Mouse (Mus musculus) spleen, postnatal 4 days (tissue): ENCODE measurements at regions not wholly inside any gene's neighbourhood (a gene's known extent, or its start where the extent isn't known, plus 50 kb on each side); places are given as distances from the start of the nearest gene placed in this dataset.

Experiments
- DNase-seq, 2 experiments: peaks; one replicate each; pipeline ENCODE4 v3.0.0; 2022; ENCODE audit warnings: low spot score in 2 of 2

DNA sequence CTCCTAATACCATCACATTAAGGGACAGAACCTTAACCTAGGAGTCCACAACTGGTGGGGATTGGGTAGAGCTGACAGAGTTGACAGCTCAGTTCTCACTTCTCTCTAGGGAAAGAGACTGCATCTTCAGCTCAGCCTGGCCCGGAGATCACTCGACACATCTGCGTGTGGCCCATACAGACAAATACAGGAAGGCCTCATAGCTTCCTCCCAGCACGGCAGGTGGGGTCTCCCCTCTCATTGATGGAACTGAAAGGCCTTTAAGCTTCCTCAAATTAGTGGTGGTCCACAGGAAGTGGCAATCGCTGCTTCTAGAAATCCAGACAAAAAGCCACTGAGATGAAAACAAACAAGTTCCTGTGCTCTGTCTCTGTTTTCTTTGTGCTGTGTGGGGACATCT, 83.4 kb upstream of the Cxcr4 start:
- peak; percentile 35 to 65 for DNase-seq

DNA sequence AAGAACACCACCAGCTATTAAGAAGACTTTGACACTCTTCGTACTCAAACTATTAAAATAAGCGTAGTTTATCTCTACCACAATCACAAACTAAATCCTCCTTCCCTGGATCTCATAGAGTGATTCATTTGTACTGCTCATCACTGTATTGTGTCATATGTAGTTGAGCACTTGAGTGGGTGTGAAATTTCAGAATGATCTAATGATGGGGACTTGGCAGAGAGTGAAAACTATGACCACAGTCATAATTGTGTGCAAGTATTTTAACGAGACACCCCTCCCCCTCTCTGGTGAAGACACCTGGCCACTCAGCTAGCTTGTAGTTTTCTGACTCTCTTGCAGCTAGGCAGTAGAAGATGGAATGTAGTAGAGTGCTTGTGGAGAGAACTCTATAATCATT, 80.2 kb upstream of the Cxcr4 start:
- DNase-seq: no peak

DNA sequence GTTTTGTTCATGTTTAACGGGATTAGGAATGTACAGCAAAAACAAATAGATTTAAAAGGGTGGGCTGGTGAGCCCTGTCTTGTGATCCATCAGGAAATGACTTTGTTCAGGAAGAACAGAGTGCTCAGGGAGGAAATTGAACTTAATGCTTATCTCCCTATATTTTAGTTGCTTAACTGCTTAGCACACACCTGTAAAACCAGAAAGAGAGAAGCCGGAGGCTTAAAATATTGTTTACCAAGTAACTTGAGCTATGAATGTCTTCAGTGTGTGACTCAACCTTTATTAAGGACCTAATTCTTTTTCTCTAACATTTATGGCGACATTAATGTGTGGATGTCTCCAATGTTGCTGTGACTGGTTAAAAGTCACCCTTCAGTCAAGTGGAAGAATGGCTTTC, 79.4 kb upstream of the Cxcr4 start:
- DNase-seq: no peak

DNA sequence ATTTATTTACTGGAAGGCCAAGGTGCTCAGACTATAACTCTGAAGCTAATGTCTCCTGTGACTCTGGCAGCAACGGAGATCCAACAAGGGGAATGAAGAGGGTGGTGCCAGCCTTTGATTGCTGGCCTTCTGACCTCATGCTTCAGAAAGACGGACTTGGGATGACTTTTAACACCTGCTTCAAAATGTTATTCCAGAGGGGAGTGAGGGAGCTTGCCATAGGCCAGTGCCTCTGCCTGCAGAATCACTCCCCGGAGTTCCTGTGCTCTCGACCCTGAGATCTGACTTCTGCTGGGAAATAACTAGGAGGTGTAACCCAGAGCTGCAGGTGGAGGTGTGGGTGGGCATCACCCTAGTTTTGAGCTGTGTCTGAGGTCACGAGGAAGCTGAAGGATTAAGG, 78.9 kb upstream of the Cxcr4 start:
- no peak for DNase-seq

DNA sequence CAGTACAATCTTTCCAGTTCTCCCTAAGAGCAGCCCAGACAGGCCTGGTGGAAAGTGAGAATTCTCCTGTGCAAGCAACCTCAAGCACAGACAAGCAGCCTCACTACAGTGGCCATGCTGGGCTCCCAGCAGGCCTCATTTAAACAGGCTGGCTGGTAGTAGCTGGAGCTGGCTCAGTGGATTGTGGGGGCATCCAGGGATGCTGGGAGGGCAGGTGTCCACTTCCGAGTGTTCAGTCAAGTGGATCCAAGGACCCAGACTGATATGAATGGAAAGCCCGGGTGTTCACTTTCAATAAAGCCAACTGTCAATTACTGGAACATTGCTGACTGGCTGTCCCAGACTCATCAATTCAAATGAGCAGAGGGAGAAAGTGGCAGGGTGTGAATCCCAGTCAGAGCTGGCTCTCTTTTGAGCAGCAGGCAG, 77.2 kb upstream of the Cxcr4 start:
- no peak for DNase-seq

DNA sequence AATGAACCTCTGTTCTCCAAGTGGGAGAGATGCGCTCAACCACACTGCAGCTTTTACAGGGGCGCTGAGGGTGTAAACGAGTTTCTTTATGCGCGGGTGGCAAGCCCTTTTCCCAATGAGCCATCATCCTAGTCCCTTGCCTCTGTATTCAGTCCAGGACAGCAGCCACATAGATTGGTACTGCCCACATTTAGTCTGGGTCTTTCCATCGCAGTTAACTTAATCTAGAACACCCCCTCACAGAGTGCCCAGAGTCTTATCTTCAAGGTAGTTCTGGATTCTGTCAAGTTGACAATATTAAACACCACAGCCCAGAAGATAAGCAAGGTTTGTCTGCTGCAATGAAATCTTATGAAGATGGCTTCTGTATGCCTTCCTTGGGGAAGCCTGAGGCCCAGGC, 76.6 kb upstream of the Cxcr4 start:
- DNase-seq: no peak

DNA sequence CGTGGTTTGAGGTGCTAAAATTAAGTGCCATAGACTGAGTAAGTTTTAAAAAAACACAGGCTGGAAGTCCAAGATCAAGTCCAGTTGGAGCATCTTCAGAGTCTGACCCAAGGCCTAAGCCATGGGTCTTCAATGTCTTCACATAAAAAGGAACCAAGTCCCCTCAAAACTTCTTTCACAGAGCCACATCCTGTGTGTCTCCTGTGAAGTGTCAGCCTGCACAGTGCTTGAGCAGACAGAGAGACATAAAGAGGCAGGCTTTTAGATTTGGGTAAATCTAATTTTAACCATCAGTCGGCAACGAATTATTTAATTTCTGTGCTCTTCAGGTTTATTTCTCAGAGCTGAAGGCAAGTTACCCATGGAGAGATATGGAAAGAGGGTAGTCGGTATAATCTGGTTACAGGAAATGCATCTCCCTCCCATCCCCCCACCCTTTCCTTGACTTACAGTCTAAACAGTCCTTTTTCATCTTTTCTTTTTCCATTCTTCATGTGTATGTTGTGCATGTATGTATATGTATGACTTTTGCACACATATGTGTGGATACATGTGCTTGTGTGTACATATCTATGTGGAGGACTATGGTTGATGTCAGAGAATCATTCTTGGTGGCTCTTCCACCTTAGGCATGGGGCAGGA, 75.1 kb upstream of the Cxcr4 start:
- DNase-seq: no peak

DNA sequence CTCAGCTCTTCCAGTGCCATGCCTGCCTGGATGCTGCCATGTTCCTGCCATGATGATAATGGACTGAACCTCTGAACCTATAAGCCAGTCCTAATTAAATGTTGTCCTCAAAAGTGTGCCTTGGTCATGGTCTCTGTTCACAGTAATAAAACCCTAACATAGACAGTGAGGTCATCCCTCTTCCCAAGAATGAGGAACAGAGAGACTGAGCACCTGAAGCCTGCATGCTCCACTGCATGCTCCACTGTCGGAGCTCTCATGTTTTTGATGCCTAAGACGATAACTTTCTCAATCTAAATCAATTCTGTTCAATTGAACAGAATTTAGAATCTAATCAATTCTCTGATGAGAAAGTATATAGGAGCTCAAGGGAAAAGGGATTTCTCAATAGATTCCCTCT, 71.1 kb upstream of the Cxcr4 start:
- DNase-seq: no peak

DNA sequence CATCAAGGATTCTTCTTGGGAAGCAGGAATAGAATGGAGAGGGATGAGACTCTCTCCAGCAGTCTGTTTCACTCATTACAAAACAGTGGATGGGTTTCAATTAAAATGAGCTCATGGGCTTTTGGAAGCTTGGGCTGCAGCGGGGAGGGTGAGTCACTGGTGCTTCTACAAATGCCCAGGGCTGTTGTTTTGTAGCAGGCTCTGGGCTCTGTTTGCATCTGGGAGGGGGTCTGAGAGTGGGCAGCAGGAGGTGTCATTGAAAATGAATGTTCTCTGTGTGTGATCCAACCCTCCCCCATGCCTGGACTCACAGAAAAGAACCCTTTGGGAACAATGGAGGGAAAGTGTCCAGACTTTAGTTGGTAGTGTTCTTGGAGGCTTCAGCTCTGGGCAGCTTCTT, 67.8 kb upstream of the Cxcr4 start:
- DNase-seq: no peak

DNA sequence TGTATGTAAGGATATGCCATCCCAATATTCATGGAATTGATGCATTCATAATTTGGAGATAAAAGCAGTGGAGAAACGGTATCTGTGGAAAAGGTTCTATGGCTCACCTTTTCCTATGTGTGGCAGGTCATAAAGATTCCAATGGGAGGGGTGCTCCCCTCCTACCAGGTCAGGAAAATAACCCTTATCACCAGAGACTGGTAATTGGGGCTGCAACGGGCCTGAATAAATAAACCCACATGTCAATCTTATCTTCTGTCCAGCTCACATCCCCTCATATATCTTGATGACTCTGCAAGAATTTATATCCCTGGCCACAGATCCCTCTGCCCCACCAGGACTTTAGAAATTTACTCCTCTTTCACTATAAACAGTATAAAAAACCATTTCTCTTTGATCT, 66.7 kb upstream of the Cxcr4 start:
- no peak for DNase-seq

DNA sequence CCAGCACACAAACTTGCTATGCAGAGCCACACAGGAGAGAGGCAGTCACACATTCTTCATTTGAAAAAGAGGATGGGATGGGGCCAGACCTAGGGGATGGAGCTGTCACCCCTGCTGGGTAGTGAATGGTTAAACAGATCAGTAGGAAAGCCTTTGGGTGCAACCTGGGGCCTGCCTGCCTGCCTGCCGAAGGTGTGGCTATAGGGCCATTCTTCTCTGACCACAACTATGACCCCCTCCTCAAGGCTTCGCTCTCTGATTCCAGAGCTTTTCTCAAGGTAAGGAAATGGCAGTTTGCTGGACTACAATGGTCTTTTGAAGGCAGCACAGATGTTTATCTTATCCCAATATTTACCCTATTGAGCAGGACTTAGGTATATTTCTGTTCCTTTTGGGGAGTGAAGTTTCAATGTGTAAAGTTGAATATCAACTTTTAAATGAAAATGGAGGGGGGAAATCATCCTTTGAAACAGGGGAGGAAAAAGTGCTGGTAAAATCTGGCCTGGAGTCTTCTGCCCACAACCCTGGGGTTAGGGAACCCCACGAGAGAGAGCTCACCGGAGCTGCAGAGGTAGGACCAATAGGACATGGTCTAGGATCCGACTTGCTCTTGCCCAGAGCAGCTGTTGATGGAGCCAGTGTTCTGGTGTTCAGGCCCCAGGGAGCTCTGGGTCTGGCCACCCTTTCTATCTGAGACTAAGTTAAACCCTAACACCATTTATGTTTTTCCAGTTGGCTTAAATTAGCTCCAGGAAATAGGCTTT, 62.2 kb upstream of the Cxcr4 start:
- no peak for DNase-seq

DNA sequence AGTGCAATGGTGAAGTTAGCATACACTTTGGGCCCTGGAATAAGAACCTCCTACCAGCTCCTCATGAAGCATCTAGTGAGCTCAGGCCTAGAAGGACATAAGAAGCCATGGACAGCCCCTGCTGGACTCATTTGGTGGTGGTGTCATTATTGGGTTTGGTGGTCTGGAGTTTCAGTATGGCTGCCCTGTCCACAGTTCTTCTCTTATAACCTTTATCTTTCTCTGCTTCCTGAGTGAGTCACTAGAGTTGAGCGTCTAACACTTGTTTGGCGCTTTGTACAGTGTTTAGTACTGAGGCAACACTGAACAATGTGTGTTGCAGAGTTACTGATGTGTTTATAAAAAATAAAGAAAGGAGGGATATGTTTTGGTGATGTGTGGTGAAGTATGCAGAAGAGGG, 58.5 kb upstream of the Cxcr4 start:
- DNase-seq: no peak

DNA sequence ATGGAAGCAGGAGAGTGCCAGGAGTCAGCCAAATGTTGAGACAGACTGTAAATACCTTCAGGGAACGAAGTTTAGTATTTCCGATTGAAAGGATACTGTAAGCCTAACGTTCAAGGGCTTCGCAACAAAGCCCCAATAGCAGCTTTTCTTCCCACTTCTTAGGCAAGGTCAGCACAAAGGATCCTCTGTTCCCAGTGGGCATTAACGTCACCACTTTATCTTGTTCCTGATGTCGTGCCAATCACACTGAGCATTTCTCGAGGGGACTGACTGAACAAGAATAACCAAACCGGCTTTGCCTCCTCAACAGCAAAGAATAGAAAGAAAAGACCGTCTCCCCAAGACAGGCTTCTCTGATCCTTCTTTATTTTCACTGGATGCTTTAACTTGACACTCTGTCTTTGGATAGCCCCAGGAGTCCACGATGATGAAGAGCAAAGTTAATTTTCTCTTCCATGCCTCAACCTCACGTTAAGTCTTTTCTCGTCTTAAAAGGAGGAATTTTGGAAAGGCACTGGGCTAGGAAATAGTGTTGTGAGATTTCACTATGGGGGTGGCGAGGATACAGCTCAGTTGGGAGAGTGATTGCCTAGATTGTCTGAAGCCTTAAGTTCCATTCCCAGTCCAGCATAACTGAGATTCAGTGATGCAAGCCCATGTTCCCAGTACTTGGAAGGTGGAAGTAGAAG, 57.5 kb upstream of the Cxcr4 start:
- no peak for DNase-seq

DNA sequence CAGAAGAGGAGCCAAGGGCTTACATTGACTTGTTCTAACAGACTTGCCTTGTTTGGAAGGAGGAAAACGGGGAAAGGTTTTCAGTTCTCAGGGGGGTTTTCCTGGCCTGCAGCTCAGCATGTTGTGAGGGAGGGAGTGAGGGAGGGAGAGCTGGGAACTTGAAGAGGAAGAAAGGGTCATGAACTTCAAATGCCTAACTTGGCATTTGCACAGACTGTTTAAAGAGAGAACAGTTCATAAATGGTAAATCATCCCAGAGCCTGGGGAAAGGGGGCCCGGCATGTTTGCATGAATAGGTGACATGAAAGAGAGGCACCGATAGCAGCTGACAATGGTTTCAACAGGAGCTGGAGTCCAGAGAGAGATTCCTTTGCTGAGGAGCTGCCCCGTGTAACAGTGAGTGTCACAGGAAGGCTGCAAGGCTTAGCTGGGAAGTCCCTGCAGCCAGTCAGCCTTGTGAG, 51.3 kb upstream of the Cxcr4 start:
- DNase-seq: no peak

DNA sequence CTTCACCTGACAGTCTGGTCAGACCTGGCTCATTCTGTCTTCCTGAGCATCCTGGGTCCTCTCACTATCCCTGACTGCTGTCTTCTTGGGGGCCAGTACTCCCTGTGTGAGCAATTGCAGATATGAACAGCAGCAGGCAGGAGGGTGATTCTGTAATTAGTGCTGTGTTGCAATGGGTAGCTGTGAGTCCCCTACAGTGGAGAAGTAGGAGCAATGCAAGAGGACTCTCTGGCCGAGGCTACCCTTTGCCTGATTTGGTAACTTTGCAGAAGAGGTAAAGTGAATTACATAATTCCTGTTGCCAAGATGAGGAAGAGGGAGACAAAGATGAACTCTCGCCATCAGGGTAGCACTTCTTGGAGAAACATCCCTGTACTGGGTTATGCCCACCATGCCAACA, 50.1 kb upstream of the Cxcr4 start:
- DNase-seq: no peak
